Mouse (Mus musculus) thymus, adult 2 months (tissue): ENCODE results near the gene Rimbp3.

Experiments used
- CTCF ChIP-seq: fragments of 200-500 bp; IDR thresholded peaks from 2 replicates; pipeline ENCODE4 v1.5.1; 2012; ENCODE audit warnings: mild to moderate bottlenecking, control low read depth, low read length, moderate library complexity, borderline replicate concordance; ENCODE audit not compliant: control insufficient read depth, poor library complexity, insufficient read depth; ENCODE audit errors: extremely low read depth
- POLR2A ChIP-seq: fragments of 200-500 bp; IDR thresholded peaks from 2 replicates; pipeline ENCODE4 v1.6.1; 2012; ENCODE audit warnings: mild to moderate bottlenecking, low read length, control low read depth, moderate library complexity; ENCODE audit not compliant: control insufficient read depth, poor library complexity, insufficient read depth; ENCODE audit errors: extremely low read depth

- TF ChIP-seq CTCF (no peak), POLR2A (no peak)
These were observed 27.0 kb upstream of the Rimbp3 start for GRCm38 (mm10) chr16:17181382-17181781.
